Mouse (Mus musculus) spleen, adult 12 weeks (tissue): Measurements from ENCODE around the gene Mcoln3.

Experiments used
- DNase-seq: peaks from one replicate; pipeline ENCODE4 v3.0.0; 2022; ENCODE audit warnings: low spot score

Gene Mcoln3

GRCm38 (mm10) chr3:146134834-146135233, 17.6 kb downstream of the Mcoln3 start:
- DNase-seq = no peak

- no peak for DNase-seq
These were observed 18.2 kb downstream of the Mcoln3 start for GRCm38 (mm10) chr3:146135417-146135816.

- DNase-seq = no peak
These were observed 19.2 kb downstream of the Mcoln3 start for GRCm38 (mm10) chr3:146136422-146136821.

GRCm38 (mm10) chr3:146140276-146140675, 23.0 kb downstream of the Mcoln3 start:
- no peak for DNase-seq

- DNase-seq = no peak
These were observed 25.3 kb downstream of the Mcoln3 start for GRCm38 (mm10) chr3:146142523-146142922.

GRCm38 (mm10) chr3:146145501-146145900, 28.3 kb downstream of the Mcoln3 start:
- DNase-seq = no peak

- no peak for DNase-seq
These were observed 28.9 kb downstream of the Mcoln3 start for GRCm38 (mm10) chr3:146146131-146146530.

GRCm38 (mm10) chr3:146149156-146150057, 32.2 kb downstream of the Mcoln3 start, which contains the start of gene Mcoln2:
Mcoln2 (plus strand) TSS chr3:146149833.
- DNase-seq = no peak

- DNase-seq = peak; percentile 24
These were observed 32.8 kb downstream of the Mcoln3 start for GRCm38 (mm10) chr3:146150058-146150400.

GRCm38 (mm10) chr3:146150560-146150959, 33.3 kb downstream of the Mcoln3 start:
- no peak for DNase-seq

- no peak for DNase-seq
These were observed 34.1 kb downstream of the Mcoln3 start for GRCm38 (mm10) chr3:146151328-146151727.

GRCm38 (mm10) chr3:146151755-146152154, 34.5 kb downstream of the Mcoln3 start:
- no peak for DNase-seq

GRCm38 (mm10) chr3:146152348-146152747, 35.1 kb downstream of the Mcoln3 start:
- peak; percentile 20 for DNase-seq

GRCm38 (mm10) chr3:146152913-146153312, 35.7 kb downstream of the Mcoln3 start:
- no peak for DNase-seq

GRCm38 (mm10) chr3:146153862-146154611, 36.8 kb downstream of the Mcoln3 start:
- DNase-seq = no peak

- no peak for DNase-seq
These were observed 38.7 kb downstream of the Mcoln3 start for GRCm38 (mm10) chr3:146155628-146156576.

GRCm38 (mm10) chr3:146156811-146157210, 39.6 kb downstream of the Mcoln3 start:
- no peak for DNase-seq

GRCm38 (mm10) chr3:146158039-146158438, 40.8 kb downstream of the Mcoln3 start:
- DNase-seq = no peak

GRCm38 (mm10) chr3:146159360-146159759, 42.1 kb downstream of the Mcoln3 start:
- DNase-seq = no peak

GRCm38 (mm10) chr3:146162197-146162596, 44.9 kb downstream of the Mcoln3 start:
- no peak for DNase-seq

GRCm38 (mm10) chr3:146169356-146169755, 52.1 kb downstream of the Mcoln3 start:
- DNase-seq = no peak

GRCm38 (mm10) chr3:146173030-146173429, 55.8 kb downstream of the Mcoln3 start:
- no peak for DNase-seq
